Mouse (Mus musculus) CD4-positive, CD25-positive, alpha-beta regulatory T cell (primary cell): ENCODE results near the gene Ttbk2. TPM values are rescaled to one million over a fixed set of nuclear protein-coding genes. Genes with fewer than 3 reads are reported as not detected.

Source experiments
- polyA plus RNA-seq: library from polyadenylated mRNA; unstranded; fragments of 100-300 nt; shearing (Covaris generic); gene quantifications from one replicate; pipeline ENCODE4 v1.2.1, GENCODE M21; 2017

The Ttbk2 gene
- 1.2 TPM for polyA plus RNA-seq

DNA sequence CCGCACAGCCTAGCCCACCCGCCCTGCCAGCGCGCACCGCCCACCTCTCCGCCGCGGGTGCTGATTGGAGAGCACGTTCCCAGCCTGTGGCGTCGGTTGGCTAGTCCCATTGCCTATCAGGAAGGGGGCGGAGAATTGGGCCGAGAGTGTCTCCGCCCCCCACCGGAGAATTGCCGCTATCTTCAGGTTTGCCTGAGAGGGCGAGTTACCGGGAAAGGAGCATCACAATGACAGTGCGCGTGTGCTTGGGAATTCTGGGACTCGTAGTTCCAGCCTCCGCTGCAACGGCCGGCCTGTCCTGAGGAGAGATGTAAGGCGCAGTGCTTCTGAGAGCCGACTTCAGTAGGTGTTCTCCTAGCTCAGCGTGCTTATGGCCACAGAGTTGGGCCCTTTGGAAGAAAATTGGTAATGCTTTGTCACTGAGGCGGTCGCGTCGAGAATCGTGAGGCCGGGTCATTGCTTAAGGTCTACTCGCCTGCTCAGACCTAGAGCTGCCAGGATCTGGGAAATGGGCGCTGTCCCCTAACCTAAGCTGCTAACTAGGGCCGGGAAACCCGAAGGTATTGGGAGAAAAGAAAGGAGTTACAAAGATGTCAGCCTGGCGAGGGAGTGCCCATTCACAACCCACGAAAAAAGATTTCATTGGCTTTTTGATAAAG is at the start of gene Ttbk2:
Gene Ttbk2 (minus strand): TSS at position 181 of the 659 bp plus-strand sequence.

DNA sequence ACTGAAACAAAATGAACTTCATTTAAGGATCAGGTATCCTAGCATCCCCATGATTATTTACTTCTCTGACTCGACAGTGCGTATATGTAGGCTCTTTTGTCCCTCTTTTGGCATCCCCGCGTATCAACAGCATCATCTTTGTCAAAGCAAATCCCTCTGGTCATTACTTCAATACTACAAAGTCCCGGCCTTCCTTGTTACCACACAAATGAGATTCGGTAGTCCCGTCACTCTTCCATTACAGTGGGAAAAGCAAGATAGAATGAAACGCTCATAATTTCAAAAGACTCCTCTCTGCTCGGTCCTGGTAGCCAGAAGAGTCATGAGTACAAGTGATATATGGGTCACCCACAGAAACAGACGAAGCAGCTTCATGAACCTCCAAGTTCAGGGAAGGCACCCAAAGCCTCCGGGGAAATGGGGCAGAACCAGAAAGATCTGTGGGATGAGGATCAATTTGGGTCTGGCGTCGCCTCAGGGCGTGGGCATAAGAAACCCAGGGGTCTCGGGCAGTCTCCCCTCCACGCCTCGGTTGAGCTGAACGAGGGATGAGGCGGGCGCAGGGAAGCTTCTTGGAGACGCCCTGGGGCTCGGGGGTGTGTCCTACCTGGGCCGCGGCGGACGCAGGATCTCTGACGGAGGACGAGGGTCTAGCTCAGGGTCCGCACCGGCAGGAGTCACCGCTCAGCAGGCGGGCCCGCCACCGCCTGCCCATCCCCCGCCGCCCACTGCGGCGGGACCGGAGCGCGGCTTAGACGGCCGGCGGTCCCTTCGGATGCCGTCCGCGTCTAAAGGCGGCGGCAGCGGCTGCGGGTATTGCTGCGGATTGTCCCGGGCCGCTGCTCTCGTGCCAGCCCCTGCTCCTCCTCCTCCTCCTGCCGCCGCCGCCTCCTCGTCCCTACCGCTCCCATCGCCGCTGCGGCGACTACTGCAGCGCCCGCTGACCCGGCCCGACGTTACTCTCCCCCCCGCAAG is 668 bp downstream of the Ttbk2 start, which contains the start of gene Cdan1:
Gene Cdan1 (minus strand): TSS at position 680 of the 975 bp plus-strand sequence.

Other genes starting within 250 kb of the Ttbk2 start
- gene Haus2, start 241.2 kb downstream of the Ttbk2 start, polyA plus RNA-seq: 19.2 TPM
- gene Lrrc57, start 241.1 kb downstream of the Ttbk2 start, polyA plus RNA-seq: 29.8 TPM
- 1.2 TPM for gene Stard9, start 221.5 kb downstream of the Ttbk2 start, polyA plus RNA-seq
- 38.0 TPM for gene Cdan1, start 476 bp downstream of the Ttbk2 start, polyA plus RNA-seq
- gene Ubr1, start 120.1 kb upstream of the Ttbk2 start, polyA plus RNA-seq: 56.4 TPM
- gene Tmem62, start 126.4 kb upstream of the Ttbk2 start, polyA plus RNA-seq: 29.2 TPM
- 146 TPM for gene Ccndbp1, start 157.8 kb upstream of the Ttbk2 start, polyA plus RNA-seq
- 0.14 TPM for gene Epb42, start 186.5 kb upstream of the Ttbk2 start, polyA plus RNA-seq
- gene Tgm5, start 235.2 kb upstream of the Ttbk2 start, polyA plus RNA-seq: not detected